Mouse (Mus musculus): Measurements from ENCODE around the gene 2200002J24Rik.

2200002J24Rik gene

GRCm38 (mm10) chr7:30698589-30698988, at the start of gene 2200002J24Rik:
Gene 2200002J24Rik, plus strand, starts transcription at chr7:30698926.
- DNase-seq (ENCODE audit: low spot score), result no peak

- peak; percentile 98 for DNase-seq (ENCODE audit: low spot score)
Measured at GRCm38 (mm10) chr7:30649591-30650540, 48.9 kb upstream of the 2200002J24Rik start, which contains the start of gene Rbm42. Gene Rbm42, minus strand, starts transcription at chr7:30650317.

GRCm38 (mm10) chr7:30664529-30665200, 34.1 kb upstream of the 2200002J24Rik start, which contains the start of gene Haus5:
Gene Haus5, minus strand, starts transcription at chr7:30664994.
- peak; percentile 91 for DNase-seq (ENCODE audit: low spot score)

- DNase-seq (ENCODE audit: low spot score), result no peak
Measured at GRCm38 (mm10) chr7:30665321-30665720, 33.4 kb upstream of the 2200002J24Rik start.

GRCm38 (mm10) chr7:30669229-30669628, 29.5 kb upstream of the 2200002J24Rik start:
- no peak for DNase-seq (ENCODE audit: low spot score)

- DNase-seq (ENCODE audit: low spot score), result no peak
Measured at GRCm38 (mm10) chr7:30671480-30671879, 27.2 kb upstream of the 2200002J24Rik start, which contains the start of gene Pmis2. Gene Pmis2, minus strand, starts transcription at chr7:30671605.

GRCm38 (mm10) chr7:30678263-30678975, 20.3 kb upstream of the 2200002J24Rik start:
- no peak for DNase-seq (ENCODE audit: low spot score)

- DNase-seq (ENCODE audit: low spot score), result no peak
Measured at GRCm38 (mm10) chr7:30681897-30682296, 16.8 kb upstream of the 2200002J24Rik start.

GRCm38 (mm10) chr7:30683425-30683824, 15.3 kb upstream of the 2200002J24Rik start:
- DNase-seq (ENCODE audit: low spot score), result no peak

- DNase-seq (ENCODE audit: low spot score), result no peak
Measured at GRCm38 (mm10) chr7:30688325-30688724, 10.4 kb upstream of the 2200002J24Rik start.

- no peak for DNase-seq (ENCODE audit: low spot score)
Measured at GRCm38 (mm10) chr7:30698101-30698500, 625 bp upstream of the 2200002J24Rik start.

GRCm38 (mm10) chr7:30706214-30706882, 7.6 kb downstream of the 2200002J24Rik start:
- DNase-seq (ENCODE audit: low spot score), result no peak

- DNase-seq (ENCODE audit: low spot score), result no peak
Measured at GRCm38 (mm10) chr7:30707441-30707840, 8.7 kb downstream of the 2200002J24Rik start.

- DNase-seq (ENCODE audit: low spot score), result no peak
Measured at GRCm38 (mm10) chr7:30711942-30712341, 13.2 kb downstream of the 2200002J24Rik start, which contains the start of gene Atp4a. Gene Atp4a, plus strand, starts transcription at chr7:30712209.

- DNase-seq (ENCODE audit: low spot score), result no peak
Measured at GRCm38 (mm10) chr7:30717006-30717715, 18.4 kb downstream of the 2200002J24Rik start.

GRCm38 (mm10) chr7:30717716-30718046, 19.0 kb downstream of the 2200002J24Rik start:
- no peak for DNase-seq (ENCODE audit: low spot score)

- DNase-seq (ENCODE audit: low spot score), result no peak
Measured at GRCm38 (mm10) chr7:30719669-30720068, 20.9 kb downstream of the 2200002J24Rik start.

- no peak for DNase-seq (ENCODE audit: low spot score)
Measured at GRCm38 (mm10) chr7:30721286-30721685, 22.6 kb downstream of the 2200002J24Rik start.

- DNase-seq (ENCODE audit: low spot score), result no peak
Measured at GRCm38 (mm10) chr7:30723274-30723953, 24.7 kb downstream of the 2200002J24Rik start.

- DNase-seq (ENCODE audit: low spot score), result no peak
Measured at GRCm38 (mm10) chr7:30728214-30728613, 29.5 kb downstream of the 2200002J24Rik start.
